Mouse (Mus musculus): ENCODE measurements at regions not wholly inside any gene's neighbourhood (a gene's known extent, or its start where the extent isn't known, plus 50 kb on each side); places are given as distances from the start of the nearest gene placed in this dataset.

GRCm38 (mm10) chr7:123753252-123753651 lies 229.4 kb upstream of the Hs3st4 start:
- TF ChIP-seq CTCF (IDR thresholded peaks at IDR 0.05; ENCODE audit: low read depth): no peak
- TF ChIP-seq EP300 (IDR thresholded peaks at IDR 0.05; ENCODE audit: low read depth): no peak

Data from heart, postnatal 0 days (tissue).